Mouse (Mus musculus) forebrain, embryonic 10.5 days (tissue): ENCODE measurements around the gene Gse1. TPM values are rescaled to one million over a fixed set of nuclear protein-coding genes. Genes with fewer than 3 reads are reported as not detected.

Experiments
- DNase-seq: peaks from one replicate; pipeline ENCODE4 v3.0.0-alpha.2; 2017; ENCODE audit warnings: low spot score; ENCODE audit errors: extremely low spot score
- H3K27ac ChIP-seq: fragments of 300-500 bp; sonication (generic); 2 replicates; pipeline ENCODE4 v1.5.1; 2016; ENCODE audit warnings: mild to moderate bottlenecking
- H3K27me3 ChIP-seq: fragments of 300-500 bp; sonication (generic); 2 replicates; pipeline ENCODE4 v1.6.1; 2016; ENCODE audit warnings: mild to moderate bottlenecking; ENCODE audit not compliant: poor library complexity, severe bottlenecking
- H3K36me3 ChIP-seq: fragments of 300-500 bp; sonication (generic); replicated peaks from 2 replicates; pipeline ENCODE4 v1.6.1; 2016; ENCODE audit warnings: mild to moderate bottlenecking, moderate library complexity
- H3K4me1 ChIP-seq: fragments of 300-500 bp; sonication (generic); 2 replicates; pipeline ENCODE4 v1.6.1; 2016
- H3K4me3 ChIP-seq: fragments of 300-500 bp; sonication (generic); 2 replicates; pipeline ENCODE4 v1.5.1; 2016; ENCODE audit warnings: mild to moderate bottlenecking, moderate library complexity
- H3K9me3 ChIP-seq: fragments of 300-500 bp; sonication (generic); 2 replicates; pipeline ENCODE4 v1.6.1; 2016; ENCODE audit warnings: mild to moderate bottlenecking, moderate library complexity
- WGBS: fragments of 180-500 bp; shearing (Covaris S2); methylation state at CpG from one replicate; pipeline ENCODE4 v1.1.7; 2016; 5-methylcytosine and 5-hydroxymethylcytosine counted together
- polyA plus RNA-seq: library from polyadenylated mRNA; unstranded; fragments of >200 nt; fragmentation: Nextera tagmentation; extraction: Ambion mirVana; gene quantifications from 2 replicates; pipeline ENCODE4 v1.2.1, GENCODE M21; 2016

Gene Gse1
- polyA plus RNA-seq, 1 experiment from 2014 or later = 12.0 TPM

- Histone ChIP-seq H3K27ac (peak overlapping the region; percentile 75), H3K9me3 (peaks cover 6% of the 10 kb centered on the region; the same call in 1 of the 2 replicates), H3K4me3 (peak overlapping the region; percentile 29), H3K36me3 (no peaks in the 10 kb centered on the region), H3K4me1 (peaks cover 40% of the 10 kb centered on the region), H3K27me3 (peaks cover 13% of the 10 kb centered on the region; the same call in 1 of the 2 replicates)
- 61% methylated on average over 20 of the region's 20 CpGs for WGBS
- no peak for DNase-seq
Measured at GRCm38 (mm10) chr8:120190810-120191413, 37.3 kb upstream of the Gse1 start.

GRCm38 (mm10) chr8:120191633-120192032 is 36.6 kb upstream of the Gse1 start:
- Histone ChIP-seq H3K4me1 (peaks cover 32% of the 10 kb centered on the region), H3K4me3 (no peak overlapping the region), H3K27ac (peak overlapping the region; percentile 75), H3K27me3 (peaks cover 6% of the 10 kb centered on the region; the same call in 1 of the 2 replicates), H3K9me3 (peaks cover 6% of the 10 kb centered on the region; the same call in 1 of the 2 replicates), H3K36me3 (no peaks in the 10 kb centered on the region)
- no peak for DNase-seq
- WGBS = 92% methylated on average over 5 of the region's 5 CpGs

DNA sequence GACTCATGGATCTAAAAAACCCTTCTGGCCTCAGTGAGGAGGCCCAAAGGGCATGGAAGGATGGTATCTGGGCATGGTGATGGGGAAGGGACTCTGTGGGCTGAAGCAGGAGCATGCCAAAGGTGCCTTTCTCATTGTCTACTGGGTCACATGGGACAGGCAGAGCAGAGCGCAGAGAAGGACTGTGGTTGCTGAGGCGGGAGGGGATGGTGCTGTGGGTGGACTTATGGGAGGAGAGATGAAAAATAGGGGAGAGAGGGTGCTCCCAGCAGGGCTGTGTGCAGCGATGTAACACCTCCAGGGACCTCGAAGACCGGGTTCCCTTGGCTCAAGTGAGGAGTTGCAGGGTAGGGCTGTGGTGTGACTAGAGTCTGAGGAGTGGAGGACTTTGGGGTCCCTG is 36.1 kb upstream of the Gse1 start:
- no peaks in the 10 kb centered on the region for H3K36me3 ChIP-seq
- no peak for DNase-seq
- H3K9me3 ChIP-seq = peaks cover 6% of the 10 kb centered on the region; the same call in 1 of the 2 replicates
- H3K4me1 ChIP-seq = peaks cover 31% of the 10 kb centered on the region
- peaks cover 5% of the 10 kb centered on the region; the same call in 1 of the 2 replicates for H3K27me3 ChIP-seq
- WGBS = 95% methylated on average over 5 of the region's 5 CpGs
- H3K4me3 ChIP-seq = no peak overlapping the region
- H3K27ac ChIP-seq = no peak overlapping the region

DNA sequence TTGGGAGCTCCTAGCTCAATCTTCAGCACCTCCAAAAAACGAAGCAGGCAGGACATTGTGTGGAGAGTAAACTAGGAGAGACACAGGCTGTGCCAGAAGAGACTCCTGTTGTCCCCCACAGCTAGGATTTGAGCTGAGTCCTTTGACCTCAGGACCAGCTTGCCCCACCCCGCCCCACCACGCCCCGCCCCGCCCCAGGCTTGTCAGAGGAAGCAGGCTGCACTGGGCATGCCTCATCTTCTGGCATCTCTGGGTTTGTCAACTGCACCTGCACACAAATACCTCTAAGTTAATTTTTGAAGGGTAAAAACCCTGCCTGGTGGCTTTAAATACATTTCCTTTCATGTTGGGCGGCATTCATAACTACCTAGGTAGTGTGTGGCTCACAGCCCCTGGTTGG is 26.9 kb upstream of the Gse1 start:
- no peak overlapping the region for H3K27ac ChIP-seq
- H3K36me3 ChIP-seq = no peaks in the 10 kb centered on the region
- H3K9me3 ChIP-seq = peaks cover 10% of the 10 kb centered on the region; the same call in 1 of the 2 replicates
- peaks cover 5% of the 10 kb centered on the region for H3K4me1 ChIP-seq
- 88% methylated on average over 6 of the region's 6 CpGs for WGBS
- peaks cover 10% of the 10 kb centered on the region; the same call in 1 of the 2 replicates for H3K27me3 ChIP-seq
- DNase-seq = no peak
- no peak overlapping the region for H3K4me3 ChIP-seq

GRCm38 (mm10) chr8:120202546-120202945 is 25.7 kb upstream of the Gse1 start:
- peaks cover 10% of the 10 kb centered on the region; the same call in 1 of the 2 replicates for H3K27me3 ChIP-seq
- no peak for DNase-seq

DNA sequence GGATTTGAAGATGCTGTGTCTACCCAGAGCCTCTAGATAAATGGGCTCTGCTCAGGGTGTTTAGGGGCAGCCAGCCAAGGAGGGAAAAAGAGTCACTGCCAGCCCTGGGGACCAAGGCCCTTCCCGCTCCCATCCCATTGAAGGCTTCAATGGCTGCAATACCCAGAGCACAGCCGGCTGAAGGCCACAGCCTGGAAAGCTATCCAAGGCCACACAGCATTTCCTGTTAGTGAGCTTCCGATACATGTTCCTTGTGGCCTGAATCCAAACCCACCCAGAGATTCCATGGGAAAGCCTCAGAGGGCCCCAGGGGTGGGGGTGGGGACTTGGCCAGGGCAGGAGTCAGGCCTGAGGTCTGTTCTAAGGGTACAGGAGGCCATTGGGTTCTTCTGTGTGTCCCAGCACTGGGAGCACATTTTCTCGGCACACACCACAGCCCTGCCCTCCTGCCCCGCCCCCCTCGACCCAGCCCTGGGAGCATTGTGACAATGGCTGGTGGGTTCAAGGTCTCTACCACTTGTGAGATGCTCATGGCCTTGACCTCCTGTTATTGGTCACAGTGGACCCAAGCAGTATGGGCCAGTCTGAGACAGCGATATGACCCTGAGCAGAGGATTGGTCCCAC is 23.4 kb upstream of the Gse1 start:
- WGBS = 81% methylated on average over 7 of the region's 7 CpGs
- H3K9me3 ChIP-seq = peaks cover 6% of the 10 kb centered on the region; the same call in 1 of the 2 replicates
- DNase-seq = no peak
- H3K4me1 ChIP-seq = peaks cover 16% of the 10 kb centered on the region
- no peak overlapping the region for H3K4me3 ChIP-seq
- no peaks in the 10 kb centered on the region for H3K36me3 ChIP-seq
- H3K27ac ChIP-seq = no peak overlapping the region
- H3K27me3 ChIP-seq = peaks cover 10% of the 10 kb centered on the region; the same call in 1 of the 2 replicates

More at GRCm38 (mm10) chr8:120202546-120202945, 25.7 kb upstream of the Gse1 start:
- H3K4me1 ChIP-seq = peaks cover 5% of the 10 kb centered on the region
- WGBS = 75% methylated on average over 3 of the region's 3 CpGs
- no peak overlapping the region for H3K27ac ChIP-seq
- no peak overlapping the region for H3K4me3 ChIP-seq
- H3K9me3 ChIP-seq = peaks cover 10% of the 10 kb centered on the region; the same call in 1 of the 2 replicates
- H3K36me3 ChIP-seq = no peaks in the 10 kb centered on the region

DNA sequence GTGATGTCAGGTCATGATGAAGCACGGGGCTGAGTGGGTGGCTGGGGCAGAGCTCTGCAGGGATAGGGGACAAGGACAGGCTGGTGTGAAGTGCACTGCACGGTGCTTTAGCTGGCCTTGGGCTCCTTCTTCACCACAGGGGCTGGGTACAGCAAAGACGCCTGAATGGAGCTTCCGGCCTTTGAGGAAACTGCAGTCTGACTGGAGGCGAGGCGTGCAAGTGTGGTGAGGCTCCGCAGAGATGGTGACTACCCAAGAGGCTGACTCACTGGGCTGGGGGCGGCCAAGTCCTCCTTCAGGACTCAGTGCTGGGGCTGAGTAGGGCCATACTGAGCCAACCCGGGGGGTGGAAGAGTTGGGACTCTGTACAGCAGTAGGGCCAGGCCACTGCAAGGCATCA is 22.3 kb upstream of the Gse1 start:
- H3K4me3 ChIP-seq = no peak overlapping the region
- H3K9me3 ChIP-seq = no peaks in the 10 kb centered on the region
- no peak for DNase-seq
- H3K27me3 ChIP-seq = peaks cover 17% of the 10 kb centered on the region
- 84% methylated on average over 9 of the region's 9 CpGs for WGBS
- H3K4me1 ChIP-seq = peaks cover 27% of the 10 kb centered on the region
- H3K27ac ChIP-seq = no peak overlapping the region
- no peaks in the 10 kb centered on the region for H3K36me3 ChIP-seq

GRCm38 (mm10) chr8:120207364-120207763 is 20.9 kb upstream of the Gse1 start:
- Histone ChIP-seq H3K9me3 (no peaks in the 10 kb centered on the region), H3K27ac (no peak overlapping the region), H3K4me3 (no peak overlapping the region), H3K4me1 (peaks cover 35% of the 10 kb centered on the region), H3K36me3 (no peaks in the 10 kb centered on the region), H3K27me3 (peaks cover 24% of the 10 kb centered on the region)
- WGBS = 91% methylated on average over 8 of the region's 8 CpGs
- no peak for DNase-seq

- Histone ChIP-seq H3K4me1 (peaks cover 37% of the 10 kb centered on the region), H3K4me3 (no peak overlapping the region), H3K27ac (no peak overlapping the region), H3K9me3 (no peaks in the 10 kb centered on the region), H3K36me3 (no peaks in the 10 kb centered on the region), H3K27me3 (peaks cover 24% of the 10 kb centered on the region)
- 79% methylated on average over 11 of the region's 11 CpGs for WGBS
- DNase-seq = no peak
Measured at GRCm38 (mm10) chr8:120208113-120208512, 20.1 kb upstream of the Gse1 start.

DNA sequence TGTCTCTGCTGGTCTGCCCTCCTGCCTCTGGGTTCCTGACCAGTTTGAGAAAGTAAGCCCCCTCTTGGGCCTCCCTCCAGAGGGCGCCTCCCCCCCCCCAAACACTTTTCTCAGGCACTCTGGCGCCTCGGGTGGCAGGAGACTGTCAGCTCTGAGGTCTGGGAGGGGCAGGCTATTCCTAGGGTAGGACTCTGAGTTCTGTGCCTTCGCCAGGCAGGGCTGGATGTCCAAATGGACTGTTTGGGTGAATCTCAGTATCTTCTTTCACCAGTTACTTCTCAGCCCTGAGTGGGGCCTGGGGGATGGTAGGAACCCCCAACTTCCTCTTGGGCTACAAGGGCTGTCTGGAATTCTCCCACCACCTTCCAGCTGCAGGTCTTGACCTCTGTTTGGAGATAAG is 16.9 kb upstream of the Gse1 start:
- Histone ChIP-seq H3K9me3 (no peaks in the 10 kb centered on the region), H3K27me3 (peaks cover 19% of the 10 kb centered on the region), H3K36me3 (no peaks in the 10 kb centered on the region), H3K4me3 (no peak overlapping the region), H3K4me1 (peaks cover 54% of the 10 kb centered on the region), H3K27ac (peak overlapping the region; percentile 52)
- DNase-seq = no peak
- WGBS = 13% methylated on average over 4 of the region's 4 CpGs

- peaks cover 66% of the 10 kb centered on the region for H3K4me1 ChIP-seq
- H3K36me3 ChIP-seq = no peaks in the 10 kb centered on the region
- H3K9me3 ChIP-seq = no peaks in the 10 kb centered on the region
- 87% methylated on average over 7 of the region's 7 CpGs for WGBS
- H3K27ac ChIP-seq = no peak overlapping the region
- H3K4me3 ChIP-seq = no peak overlapping the region
- DNase-seq = no peak
- H3K27me3 ChIP-seq = peaks cover 19% of the 10 kb centered on the region
Measured at GRCm38 (mm10) chr8:120212596-120212995, 15.7 kb upstream of the Gse1 start.

DNA sequence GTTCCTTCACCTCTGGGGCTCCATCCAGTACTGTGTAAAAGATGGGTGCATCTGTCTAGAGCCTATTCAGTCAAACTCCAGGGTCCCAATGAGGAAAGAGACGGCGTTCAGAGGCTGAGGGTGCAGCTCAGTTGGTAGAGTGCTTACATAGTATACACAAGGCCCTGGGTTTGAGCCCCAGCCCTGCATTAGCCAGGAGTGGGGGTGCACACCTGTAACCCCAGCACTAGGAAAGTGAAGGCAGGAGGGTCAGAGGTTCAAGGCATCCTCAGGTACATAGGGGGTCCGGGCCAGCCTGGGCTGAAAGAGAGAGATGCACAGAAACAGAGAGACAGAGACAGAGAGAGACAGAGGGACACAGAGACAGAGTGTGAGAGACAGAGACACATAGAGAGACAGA is 15.0 kb upstream of the Gse1 start:
- Histone ChIP-seq H3K27me3 (peaks cover 19% of the 10 kb centered on the region), H3K9me3 (no peaks in the 10 kb centered on the region), H3K36me3 (no peaks in the 10 kb centered on the region), H3K4me1 (peaks cover 64% of the 10 kb centered on the region), H3K4me3 (no peak overlapping the region), H3K27ac (no peak overlapping the region)
- 96% methylated on average over 3 of the region's 3 CpGs for WGBS
- DNase-seq = no peak

GRCm38 (mm10) chr8:120213939-120214338 is 14.3 kb upstream of the Gse1 start:
- H3K27me3 ChIP-seq = peaks cover 19% of the 10 kb centered on the region
- H3K4me3 ChIP-seq = no peak overlapping the region
- peaks cover 62% of the 10 kb centered on the region for H3K4me1 ChIP-seq
- DNase-seq = no peak
- H3K36me3 ChIP-seq = no peaks in the 10 kb centered on the region
- no peak overlapping the region; the same call in 1 of the 2 replicates for H3K27ac ChIP-seq
- no peaks in the 10 kb centered on the region for H3K9me3 ChIP-seq
- WGBS = 85% methylated on average over 5 of the region's 5 CpGs
